Mouse (Mus musculus): Measurements from ENCODE around the gene Hs2st1. TPM values are rescaled to one million over a fixed set of nuclear protein-coding genes. Genes with fewer than 3 reads are reported as not detected.

Hs2st1 gene
- total and polyA plus RNA-seq, 3 experiments: 13.6 to 16.1 TPM; not detected in 1

- no peaks in the 10 kb centered on the region for H3K27me3 ChIP-seq (ENCODE audit: control insufficient read depth in 1 of 2, insufficient read depth in 2 of 2, low read length in 2 of 2)
- H3K4me3 ChIP-seq (ENCODE audit: control insufficient read depth in 1 of 2, insufficient read depth in 1 of 2, low read depth in 2 of 2, low read length in 2 of 2): no peak overlapping the region
- no peak overlapping the region for H3K9ac ChIP-seq (ENCODE audit: control insufficient read depth, low read depth, low read length, poor library complexity, severe bottlenecking)
- DNase-seq (ENCODE audit: low read depth, low spot score): no peak
- no peak for TF ChIP-seq TAL1 (IDR thresholded peaks at IDR 0.05; ENCODE audit: low read length)
- TF ChIP-seq JUND (IDR thresholded peaks at IDR 0.05; ENCODE audit: low read depth, low read length): no peak
- no peak for TF ChIP-seq RCOR1 (IDR thresholded peaks at IDR 0.05; ENCODE audit: low read depth, low read length)
- TF ChIP-seq NRF1 (IDR thresholded peaks at IDR 0.05; ENCODE audit: insufficient read depth, low read depth, low read length, poor library complexity, severe bottlenecking): no peak
- TF ChIP-seq NELFE (IDR thresholded peaks at IDR 0.05; ENCODE audit: low read depth, low read length): no peak
- TF ChIP-seq BHLHE40 (IDR thresholded peaks at IDR 0.05; ENCODE audit: borderline replicate concordance, low read depth, low read length): no peak
- TF ChIP-seq POLR2AphosphoS5 (IDR thresholded peaks at IDR 0.05; ENCODE audit: borderline replicate concordance, low read depth, low read length): no peak
- TF ChIP-seq UBTF (IDR thresholded peaks at IDR 0.05; ENCODE audit: borderline replicate concordance, insufficient read depth, low read depth, low read length): no peak
- no peak for TF ChIP-seq ETS1 (IDR thresholded peaks at IDR 0.05; ENCODE audit: low read depth, low read length)
- TF ChIP-seq CHD1 (IDR thresholded peaks at IDR 0.05; ENCODE audit: low read depth, low read length): no peak
- no peak for TF ChIP-seq MAX (IDR thresholded peaks at IDR 0.05; ENCODE audit: low read length)
- no peak for TF ChIP-seq SIN3A (IDR thresholded peaks at IDR 0.05; ENCODE audit: low read length)
- H3K36me3 ChIP-seq (ENCODE audit: control insufficient read depth in 1 of 2, insufficient read depth in 2 of 2, low read length in 2 of 2): no peaks in the 10 kb centered on the region
- H3K9me3 ChIP-seq (replicated peaks; ENCODE audit: insufficient read depth, low read length): no peaks in the 10 kb centered on the region
- no peaks in the 10 kb centered on the region for H3K79me2 ChIP-seq (ENCODE audit: control insufficient read depth, insufficient read depth, low read length, poor library complexity)
- no peak overlapping the region for H3K27ac ChIP-seq (ENCODE audit: control insufficient read depth, low read depth, low read length)
- no peaks in the 10 kb centered on the region; a peak in 1 of 4 replicates for H3K4me1 ChIP-seq (ENCODE audit: control insufficient read depth in 1 of 2, insufficient read depth in 2 of 2, low read length in 2 of 2)
These were observed 95.3 kb downstream of the Hs2st1 start for GRCm38 (mm10) chr3:144474726-144475125.

- TF ChIP-seq ZNF384 (IDR thresholded peaks at IDR 0.05; ENCODE audit: low read depth, low read length): no peak
- no peak for TF ChIP-seq KAT2A (conservative IDR thresholded peaks at IDR 0.05; ENCODE audit: low read depth, low read length)
- no peak for TF ChIP-seq GABPA (IDR thresholded peaks at IDR 0.05; ENCODE audit: low read depth, low read length)
- no peak for TF ChIP-seq SMC3 (IDR thresholded peaks at IDR 0.05; ENCODE audit: low read depth, low read length)
- no peak for TF ChIP-seq MYC (IDR thresholded peaks at IDR 0.05; ENCODE audit: low read depth, low read length)
- TF ChIP-seq NRF1 (IDR thresholded peaks at IDR 0.05; ENCODE audit: insufficient read depth, low read depth, low read length, poor library complexity, severe bottlenecking): no peak
- TF ChIP-seq BHLHE40 (IDR thresholded peaks at IDR 0.05; ENCODE audit: borderline replicate concordance, low read depth, low read length): no peak
- TF ChIP-seq USF2 (IDR thresholded peaks at IDR 0.05; ENCODE audit: borderline replicate concordance in 1 of 2, insufficient read depth in 1 of 2, low read depth in 1 of 2, low read length in 2 of 2): no peak
- TF ChIP-seq MAFK (IDR thresholded peaks at IDR 0.05; ENCODE audit: borderline replicate concordance, low read depth, low read length): no peak
- TF ChIP-seq TBP (IDR thresholded peaks at IDR 0.05; ENCODE audit: low read depth, low read length): no peak
- DNase-seq (ENCODE audit: low read depth, low spot score): no peak
- H3K9ac ChIP-seq (ENCODE audit: control insufficient read depth, low read depth, low read length, poor library complexity, severe bottlenecking): no peak overlapping the region
- H3K4me1 ChIP-seq (ENCODE audit: control insufficient read depth in 1 of 2, insufficient read depth in 2 of 2, low read length in 2 of 2): peaks cover 0 to 4% of the 10 kb centered on the region in 2 experiments; a peak in 1 of 4 replicates
- H3K79me2 ChIP-seq (ENCODE audit: control insufficient read depth, insufficient read depth, low read length, poor library complexity): no peaks in the 10 kb centered on the region
- no peak overlapping the region for H3K27ac ChIP-seq (ENCODE audit: control insufficient read depth, low read depth, low read length)
- H3K36me3 ChIP-seq (ENCODE audit: control insufficient read depth in 1 of 2, insufficient read depth in 2 of 2, low read length in 2 of 2): no peaks in the 10 kb centered on the region
- H3K27me3 ChIP-seq (ENCODE audit: control insufficient read depth in 1 of 2, insufficient read depth in 2 of 2, low read length in 2 of 2): no peaks in the 10 kb centered on the region
- H3K9me3 ChIP-seq (replicated peaks; ENCODE audit: insufficient read depth, low read length): no peaks in the 10 kb centered on the region
- no peak overlapping the region for H3K4me3 ChIP-seq (ENCODE audit: control insufficient read depth in 1 of 2, insufficient read depth in 1 of 2, low read depth in 2 of 2, low read length in 2 of 2)
These were observed 98.0 kb downstream of the Hs2st1 start for GRCm38 (mm10) chr3:144471954-144472353.

Measured in MEL (cell line).